Mouse (Mus musculus) v-Abl transformed pro-B cells (cell line): ENCODE data around the gene Iqschfp.

ENCODE experiments used
- in situ Hi-C, 2 experiments: fragments of 400-800 bp; cut with MboI; formaldehyde crosslinking; loops; one replicate each; pipeline ENCODE4 v1.15.1; 2025; ENCODE audit not compliant: unreplicated experiment in 2 of 2

Gene Iqschfp

DNA sequence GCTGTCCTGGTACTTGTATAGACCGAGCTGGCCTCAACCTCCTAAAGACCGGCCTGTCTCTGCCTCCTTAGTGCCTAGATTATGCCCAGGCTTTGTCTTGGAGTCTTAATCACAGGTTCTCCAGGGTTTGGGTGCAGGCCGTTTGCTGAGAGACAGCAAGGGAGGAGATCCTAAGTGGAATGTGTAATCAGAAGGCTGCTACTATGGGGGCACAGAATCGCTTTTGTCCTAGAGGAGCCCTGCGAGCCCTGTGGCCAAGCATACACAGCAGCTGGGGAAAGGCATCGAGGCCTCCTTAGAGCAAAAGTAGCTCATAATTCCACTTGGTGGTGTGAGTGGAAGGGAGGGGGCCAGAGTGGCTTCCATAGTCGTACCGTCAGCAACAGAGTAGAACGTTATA, 592.0 kb downstream of the Iqschfp start:
- in situ Hi-C loops: no loop called here

DNA sequence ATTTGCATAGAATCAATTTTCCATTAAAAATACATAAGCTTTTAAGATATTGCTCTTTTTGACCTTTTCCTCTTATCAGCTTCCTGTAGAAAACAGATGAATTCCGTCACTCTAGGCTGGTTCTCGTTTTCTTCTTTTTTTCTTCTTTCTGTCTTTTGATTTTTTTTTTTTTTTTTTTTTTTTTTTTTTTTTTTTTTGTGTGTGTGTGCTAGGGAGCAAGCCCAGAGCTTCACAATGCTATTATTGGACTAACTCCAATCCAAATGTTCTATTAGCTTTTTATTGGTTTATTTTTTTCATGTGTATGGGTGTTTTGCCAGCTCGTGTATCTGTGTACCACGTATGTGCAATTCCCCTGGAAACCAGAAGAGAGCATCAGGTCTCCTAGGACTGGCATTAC, 592.5 kb downstream of the Iqschfp start:
- in situ Hi-C loops: no loop called here

DNA sequence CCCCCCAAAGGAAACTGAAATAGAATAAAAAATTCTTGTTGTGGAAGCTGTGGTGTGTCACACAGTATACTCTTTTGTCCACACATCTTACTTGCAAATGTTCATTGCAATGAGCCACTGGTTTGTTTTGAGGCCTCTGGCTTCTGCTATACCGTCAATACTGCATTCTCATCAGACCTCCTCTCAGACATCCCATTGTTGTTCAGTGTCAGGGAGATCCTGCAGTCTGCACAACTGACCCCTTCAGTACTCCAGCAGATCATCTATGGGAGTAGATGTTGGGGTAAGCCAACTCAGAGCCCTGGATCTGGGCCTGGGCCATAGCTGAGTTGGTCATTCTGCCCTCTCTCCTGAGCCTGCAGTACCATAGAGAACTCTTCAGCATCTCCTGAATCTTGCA, 595.6 kb downstream of the Iqschfp start:
- in situ Hi-C loops: no loop called here

DNA sequence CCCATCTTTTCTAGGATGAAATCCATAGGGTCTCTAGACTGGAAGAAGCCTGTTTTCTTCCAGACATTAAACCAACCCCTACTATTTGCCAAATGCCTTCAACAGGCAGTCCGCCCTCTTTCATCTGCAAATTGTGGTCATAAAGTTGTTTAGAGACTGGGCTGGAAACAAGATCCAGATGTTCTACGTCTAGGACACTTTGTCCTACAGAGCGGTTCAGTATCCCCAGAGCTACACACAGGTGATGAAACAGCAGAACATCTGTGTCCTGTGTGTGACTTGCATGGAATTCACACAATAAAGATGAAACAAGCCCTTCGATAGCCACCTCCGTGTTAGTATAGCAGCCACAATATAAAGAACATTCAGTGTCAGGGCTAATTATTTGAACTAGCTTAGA, 596.3 kb downstream of the Iqschfp start:
- in situ Hi-C loops: no loop called here

DNA sequence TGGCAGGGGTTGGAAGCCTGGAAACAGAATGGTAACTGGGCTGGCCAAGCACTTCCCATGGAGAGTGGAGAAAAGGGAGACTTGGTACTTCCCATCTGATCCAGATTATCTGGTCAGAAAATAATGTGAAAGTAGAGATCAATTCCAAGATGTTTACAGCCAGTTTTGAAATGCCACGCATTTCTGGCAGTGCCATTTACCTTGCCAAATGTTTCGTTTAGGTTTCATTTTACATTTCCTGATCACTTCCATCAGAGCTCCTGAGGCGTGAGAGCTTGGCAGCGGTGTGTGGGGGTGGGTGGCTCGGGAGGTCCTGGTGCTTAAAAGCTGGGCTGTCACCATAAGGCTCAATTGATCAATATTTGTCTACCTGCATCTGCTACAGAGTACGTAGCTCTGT, 599.5 kb downstream of the Iqschfp start:
- in situ Hi-C loops: no loop called here

DNA sequence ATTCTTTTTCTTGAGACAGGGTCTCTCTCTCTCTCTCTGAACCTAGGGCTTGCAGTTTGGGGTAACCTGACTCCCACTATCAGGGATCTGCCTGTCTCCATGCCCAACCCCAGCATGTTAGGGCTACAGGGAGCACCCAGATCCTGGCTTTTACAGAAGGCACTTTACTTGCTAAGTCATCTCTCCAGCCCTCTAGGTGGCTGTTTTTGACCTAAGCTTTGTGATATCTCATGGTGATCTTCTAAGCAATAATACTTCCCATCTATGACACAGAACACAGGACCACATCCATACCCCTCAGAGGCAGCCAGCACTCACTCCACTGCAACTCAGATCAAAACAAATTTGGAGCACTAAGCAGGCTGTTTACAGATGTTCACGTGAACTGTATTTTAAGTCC, 600.0 kb downstream of the Iqschfp start:
- in situ Hi-C loops: no loop called here

DNA sequence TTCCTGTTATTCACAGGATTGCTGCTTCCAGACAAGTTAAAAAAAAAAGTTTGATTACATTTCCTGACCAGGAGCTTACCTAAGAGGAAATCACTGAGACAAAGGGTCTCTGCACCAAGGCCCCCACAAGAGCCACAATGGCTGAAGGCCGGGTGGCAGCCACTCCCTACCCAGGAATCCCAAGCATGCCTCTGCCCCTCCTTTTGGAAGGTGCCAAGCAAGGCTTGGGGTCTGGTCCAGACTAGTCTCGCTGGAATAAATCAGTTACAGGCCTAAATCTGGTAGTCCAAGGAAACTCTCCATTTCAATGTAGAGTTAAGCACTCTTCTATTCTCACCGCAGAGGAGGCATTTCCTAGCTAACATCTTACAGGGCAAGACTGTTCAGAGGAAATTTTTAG, 600.5 kb downstream of the Iqschfp start:
- in situ Hi-C loops: no loop called here

DNA sequence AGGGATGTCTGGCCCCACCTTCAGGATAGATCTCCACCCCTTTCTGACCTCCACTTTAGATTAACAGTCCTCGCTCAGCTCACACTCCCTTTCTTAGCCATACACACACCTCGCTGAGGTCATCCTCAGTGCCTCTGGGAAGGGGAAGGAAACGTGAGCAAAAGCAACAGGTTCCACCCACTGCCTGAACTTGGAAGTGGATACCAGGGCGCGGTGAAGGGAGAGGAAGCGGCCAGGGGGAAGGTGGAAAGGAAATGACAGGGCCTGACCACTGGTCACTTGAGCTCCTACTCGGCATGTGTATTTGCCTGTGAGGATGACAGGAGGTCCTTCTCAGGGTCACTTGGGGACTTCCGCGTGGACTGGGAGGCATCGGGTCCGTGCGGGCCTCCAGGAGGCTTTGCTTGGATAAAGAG, 601.1 kb downstream of the Iqschfp start:
- in situ Hi-C loops: no loop called here

DNA sequence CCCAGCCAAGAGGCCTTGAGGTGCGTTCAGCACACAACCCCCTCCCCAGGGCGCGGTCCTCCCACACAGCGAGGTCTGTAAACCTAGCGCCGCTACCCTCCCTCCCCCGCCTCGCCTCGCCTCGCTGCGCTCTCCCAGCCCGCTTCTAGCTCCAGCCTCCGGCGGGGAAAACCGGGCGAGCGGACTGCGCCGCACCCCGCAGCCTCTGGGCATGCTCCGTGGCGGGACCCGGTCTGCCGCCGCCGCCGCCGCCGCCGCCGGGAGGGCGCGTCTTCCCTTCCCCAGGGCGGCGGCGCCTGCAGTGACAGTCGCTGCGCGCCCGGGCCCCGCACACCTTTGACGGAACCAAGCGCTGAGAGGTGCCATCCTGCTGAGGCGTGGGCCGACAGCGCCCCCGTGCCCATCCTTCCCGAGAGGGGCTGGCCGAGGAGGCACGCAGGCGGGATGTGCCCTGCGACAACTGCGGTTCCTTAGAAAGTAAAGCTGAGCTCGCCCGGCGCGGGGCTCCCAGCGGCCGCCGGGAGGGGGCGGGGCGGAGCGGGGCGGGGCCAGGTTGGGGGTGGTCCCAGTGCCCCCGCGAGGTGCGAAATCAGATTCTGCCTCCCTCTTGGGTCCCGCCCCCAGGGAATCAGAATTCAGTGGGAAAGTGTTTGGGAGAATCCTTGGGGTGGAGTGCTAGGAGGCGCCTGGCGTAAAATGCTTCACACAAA, 601.7 kb downstream of the Iqschfp start:
- in situ Hi-C loops: no loop called here

DNA sequence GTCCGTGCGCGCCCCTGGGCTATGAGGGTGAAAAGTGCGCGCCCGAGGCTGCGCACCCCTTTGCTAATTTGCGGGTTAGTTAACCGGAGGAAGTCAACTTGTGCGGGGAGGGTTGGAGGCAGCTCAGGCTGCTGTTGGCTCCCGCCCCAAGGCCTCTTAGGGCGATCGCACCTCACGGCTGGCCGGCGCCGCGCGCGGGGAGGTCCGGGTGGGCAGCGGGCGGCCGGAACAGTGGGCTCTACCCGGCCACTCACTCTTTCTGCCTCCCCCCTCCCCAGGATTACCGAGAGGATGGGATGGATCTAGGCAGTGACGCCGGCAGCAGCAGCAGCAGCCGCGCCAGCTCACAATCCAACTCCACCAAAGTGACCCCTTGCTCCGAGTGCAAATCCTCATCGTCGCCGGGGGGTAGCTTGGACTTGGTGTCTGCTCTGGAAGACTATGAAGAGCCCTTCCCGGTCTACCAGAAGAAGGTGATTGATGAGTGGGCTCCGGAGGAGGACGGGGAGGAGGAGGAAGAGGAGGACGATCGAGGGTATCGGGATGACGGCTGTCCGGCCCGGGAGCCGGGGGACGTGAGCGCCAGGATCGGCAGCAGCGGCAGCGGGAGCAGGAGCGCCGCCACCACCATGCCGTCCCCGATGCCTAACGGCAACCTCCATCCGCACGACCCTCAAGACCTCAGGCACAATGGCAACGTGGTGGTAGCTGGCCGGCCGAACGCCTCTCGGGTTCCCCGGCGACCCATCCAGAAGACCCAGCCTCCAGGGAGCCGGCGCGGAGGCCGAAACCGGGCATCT, 602.5 kb downstream of the Iqschfp start:
- in situ Hi-C loops: no loop called here

DNA sequence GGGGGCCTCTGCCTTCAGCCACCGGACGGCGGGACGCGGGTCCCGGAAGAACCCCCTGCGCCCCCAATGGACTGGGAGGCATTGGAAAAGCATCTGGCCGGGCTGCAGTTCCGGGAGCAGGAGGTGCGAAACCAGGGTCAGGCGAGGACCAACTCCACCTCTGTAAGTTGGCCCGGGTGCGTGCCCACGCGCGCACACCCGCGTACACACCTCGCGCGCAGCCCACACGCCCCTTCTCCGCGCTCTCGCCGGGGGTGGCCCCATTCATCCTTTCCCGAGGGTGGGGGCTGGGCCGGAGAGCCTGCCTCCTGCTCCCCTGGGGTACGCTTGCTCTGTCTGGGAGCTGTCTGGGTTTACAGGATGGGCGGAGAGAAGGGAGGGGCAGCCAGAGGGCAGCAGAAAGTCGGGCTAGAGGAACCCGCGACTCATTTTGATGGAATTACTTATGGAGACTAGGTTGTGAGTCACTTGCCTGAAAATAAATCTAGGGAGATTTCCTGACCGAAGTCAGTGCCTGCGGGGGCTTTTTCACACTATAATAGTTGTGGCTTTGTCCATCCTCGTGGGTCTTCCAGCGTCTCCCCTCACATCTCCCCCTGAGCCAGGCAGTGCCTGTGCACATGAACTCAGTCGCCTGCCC, 603.2 kb downstream of the Iqschfp start:
- in situ Hi-C loops: no loop called here

DNA sequence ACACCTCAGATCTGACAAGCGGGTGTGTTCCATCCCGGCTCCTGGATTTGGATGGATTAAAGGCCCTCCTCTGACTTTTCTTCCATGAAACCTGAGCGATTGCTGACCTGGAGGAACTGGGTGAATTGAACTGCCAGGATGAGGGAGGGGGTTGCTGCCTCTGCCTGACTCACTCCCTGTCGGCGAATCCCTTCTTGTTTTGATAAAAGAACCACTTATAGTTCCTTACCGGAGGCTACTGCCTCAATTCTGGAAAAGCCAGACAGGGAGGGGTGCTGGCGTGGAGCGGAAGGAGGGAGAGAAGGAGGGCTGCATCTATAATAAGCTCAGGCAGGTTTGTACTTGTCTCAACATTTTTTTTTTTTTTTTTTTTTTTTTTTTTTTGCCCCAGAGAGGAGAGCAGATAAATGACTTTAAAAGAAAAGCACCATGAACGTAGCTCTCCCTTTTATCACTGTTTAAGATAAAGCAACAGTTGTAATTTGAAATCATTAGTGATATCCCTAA, 603.8 kb downstream of the Iqschfp start:
- in situ Hi-C loops: no loop called here

DNA sequence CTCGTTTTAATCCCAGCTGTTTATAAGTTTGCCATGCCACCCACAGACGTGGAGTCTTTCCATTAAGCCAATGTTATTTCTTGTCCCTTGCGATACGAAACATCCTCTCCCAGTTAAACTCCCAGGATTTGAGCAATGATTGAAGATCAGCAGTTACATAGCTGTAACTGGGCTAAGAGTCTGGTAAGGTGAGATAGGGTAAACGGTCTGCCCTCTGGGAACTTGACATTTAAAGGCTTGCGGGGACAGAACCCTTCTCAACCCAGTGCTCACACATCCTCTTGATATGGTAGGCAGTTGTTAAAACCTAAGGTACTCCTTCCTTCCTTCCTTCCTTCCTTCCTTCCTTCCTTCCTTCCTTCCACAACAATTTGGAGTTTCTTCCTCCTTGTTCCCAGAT, 604.5 kb downstream of the Iqschfp start:
- in situ Hi-C loops: no loop called here

DNA sequence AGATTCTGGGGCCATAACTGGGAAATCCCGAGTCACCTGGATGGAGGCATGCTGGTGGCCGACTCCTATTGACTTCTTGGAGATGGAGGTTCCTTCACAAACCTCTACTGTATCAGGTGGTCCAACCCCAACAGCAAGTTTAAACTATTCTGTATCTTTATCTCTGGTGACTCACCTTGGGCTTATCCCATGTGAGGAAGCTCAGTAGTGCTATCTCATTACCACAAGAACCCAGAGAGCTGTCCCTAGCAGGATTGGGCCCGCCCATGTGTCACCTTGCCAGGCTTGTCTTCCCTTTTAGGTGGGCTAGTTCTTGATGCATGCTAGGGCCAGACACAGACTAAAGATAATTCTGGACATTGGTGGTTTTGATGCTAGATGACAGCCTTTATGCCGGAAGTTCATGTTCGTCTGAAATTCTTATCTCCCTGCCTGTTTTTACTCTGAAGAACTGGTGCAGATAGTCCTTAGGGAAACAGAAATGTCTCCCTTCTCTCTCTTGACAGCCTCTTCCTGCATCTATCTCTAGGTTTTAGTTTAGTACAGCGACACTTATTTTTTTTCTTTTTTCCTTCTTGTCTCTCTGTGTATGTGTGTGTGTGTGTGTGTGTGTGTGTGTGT, 607.6 kb downstream of the Iqschfp start:
- in situ Hi-C loops: no loop called here

DNA sequence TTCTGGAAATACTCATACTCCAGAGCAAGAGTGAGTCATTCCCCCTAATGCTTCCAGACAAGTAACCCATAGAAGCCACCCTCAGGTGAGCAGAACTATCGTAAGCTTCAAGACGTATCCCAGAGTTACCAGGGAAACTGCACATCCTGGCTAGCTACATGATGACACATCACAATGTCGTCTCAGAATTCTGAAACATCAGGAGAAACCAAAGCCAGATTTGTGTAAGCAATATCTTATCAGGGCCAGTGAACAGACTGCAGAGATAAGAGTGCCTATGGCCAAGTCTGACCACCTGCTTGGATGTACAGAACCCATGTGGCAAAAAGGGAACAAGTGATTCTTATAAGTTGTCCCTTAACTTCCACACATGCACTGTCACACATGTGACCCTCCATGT, 612.8 kb downstream of the Iqschfp start:
- in situ Hi-C loops: no loop called here

DNA sequence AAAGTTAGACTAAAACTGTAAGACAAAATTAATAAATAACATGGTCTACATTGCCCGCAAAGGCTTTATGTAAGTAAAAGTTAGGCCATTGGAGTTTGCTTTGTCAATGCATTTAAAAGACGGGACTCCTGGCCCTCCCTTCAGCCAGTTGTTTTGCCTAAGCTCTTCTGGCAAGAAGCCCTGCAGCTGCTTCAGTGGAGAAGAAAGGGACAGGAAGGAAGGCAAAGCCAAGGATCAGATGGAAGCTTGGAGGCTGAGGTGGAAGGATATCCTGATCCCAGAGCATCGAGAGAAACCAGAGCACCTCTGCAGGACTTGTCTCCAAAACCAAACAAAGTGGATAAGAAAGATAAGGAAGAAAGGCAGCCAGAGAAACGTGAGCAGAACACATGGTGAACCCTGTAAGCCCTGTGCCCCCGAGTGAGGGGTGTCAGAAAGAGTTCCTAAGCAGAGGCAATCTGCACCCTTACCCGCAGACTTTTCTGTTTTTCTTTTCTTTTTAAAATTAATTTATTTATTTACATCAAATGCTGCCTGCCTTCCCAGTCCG, 614.8 kb downstream of the Iqschfp start:
- in situ Hi-C loops: no loop called here

DNA sequence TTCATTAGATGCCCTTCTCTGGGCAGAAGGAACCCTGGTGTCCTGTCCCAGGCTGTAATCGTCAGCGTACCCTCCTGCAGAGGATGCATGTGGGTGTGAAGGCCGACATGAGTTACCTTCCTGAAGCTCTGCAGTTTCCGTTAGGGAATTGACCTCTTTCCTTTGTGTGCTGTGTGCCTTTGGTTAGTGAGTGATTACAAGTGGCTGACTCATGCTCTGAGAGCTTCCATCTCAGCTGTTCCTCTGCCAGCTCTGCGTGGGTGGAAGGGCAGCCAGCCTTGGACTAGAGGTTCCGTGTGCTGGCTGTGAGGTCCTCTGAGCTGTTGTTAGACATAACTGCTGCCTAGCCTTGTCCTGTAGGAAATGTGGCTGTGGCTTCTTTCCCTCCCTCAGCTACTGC, 616.6 kb downstream of the Iqschfp start:
- in situ Hi-C loops: no loop called here

DNA sequence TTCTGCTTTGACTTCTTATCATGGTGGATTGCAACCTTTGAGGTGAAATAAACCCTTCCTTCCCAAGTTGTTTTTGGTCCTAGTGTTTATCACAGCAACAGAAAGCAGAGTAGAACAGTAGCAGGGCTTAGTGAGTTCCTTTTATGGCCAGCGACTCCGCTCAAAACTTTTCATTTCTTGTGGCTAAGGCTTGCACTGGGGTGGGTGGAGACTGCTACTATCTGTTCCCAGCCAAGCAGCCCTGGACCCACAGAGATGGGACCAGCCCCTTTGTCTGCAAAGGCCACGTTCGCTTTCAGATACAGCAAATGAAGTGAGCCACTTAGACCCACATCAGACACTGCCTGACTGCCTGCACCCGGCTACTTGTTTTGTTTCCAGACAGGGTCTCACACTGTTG, 618.8 kb downstream of the Iqschfp start:
- in situ Hi-C loops: no loop called here

DNA sequence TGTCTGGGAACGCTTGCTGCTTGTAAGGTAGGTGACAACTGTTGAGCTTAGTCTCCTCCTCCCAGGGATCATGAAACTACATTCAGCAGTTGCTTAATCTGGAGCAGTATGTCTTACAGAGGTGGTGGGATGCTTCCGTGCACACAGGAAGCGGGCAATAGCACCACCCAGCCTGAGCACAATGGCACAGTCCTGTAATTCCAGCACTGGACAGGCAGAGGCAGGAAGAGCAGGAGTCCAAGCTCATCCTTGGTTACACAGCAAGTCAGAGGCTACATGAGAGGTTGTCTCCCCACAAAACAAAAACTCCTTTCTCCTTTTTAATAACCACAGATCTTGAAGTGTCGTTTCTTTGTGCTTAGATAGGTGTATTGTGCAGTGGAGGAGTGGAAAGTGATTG, 619.7 kb downstream of the Iqschfp start:
- in situ Hi-C loops: no loop called here

DNA sequence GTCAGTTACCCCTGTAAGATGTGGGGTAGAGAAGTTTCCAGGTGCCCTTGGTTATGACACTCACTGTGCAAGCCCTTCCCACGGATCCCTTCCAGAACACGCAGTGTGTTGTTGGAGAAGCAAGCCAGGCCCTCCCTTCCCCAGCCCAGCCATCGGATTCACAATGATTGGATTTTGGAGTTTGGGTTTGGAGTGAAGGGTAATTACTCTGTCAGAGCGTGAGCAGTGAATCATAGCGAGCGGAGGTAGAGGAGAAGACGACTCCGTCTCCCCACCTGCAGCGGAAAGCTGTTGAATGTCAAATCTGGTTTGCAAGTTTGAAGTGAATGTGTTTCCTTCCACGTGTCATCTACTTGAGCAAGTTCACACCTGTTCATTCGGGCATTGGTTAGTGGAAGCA, 620.3 kb downstream of the Iqschfp start:
- in situ Hi-C loops: no loop called here
